Mouse (Mus musculus) intestine, postnatal 0 days (tissue): Measurements from ENCODE around the gene Polr3g. TPM values are rescaled to one million over a fixed set of nuclear protein-coding genes. Genes with fewer than 3 reads are reported as not detected.
"Not testable (repeated sequence)": the region's sequence is repeated elsewhere in the genome, so short reads cannot be mapped to it uniquely, and the experiment has no call there.

ENCODE experiments used
- ATAC-seq: fragments of 200-750 bp; cut with Nextera tagmentation; 2 replicates; pipeline ENCODE4 v1.8.0; 2017; ENCODE audit warnings: mild to moderate bottlenecking, moderate TSS enrichment, moderate library complexity
- H3K27ac ChIP-seq: fragments of 300-500 bp; sonication (generic); 2 replicates; pipeline ENCODE4 v1.5.1; 2014; ENCODE audit warnings: mild to moderate bottlenecking, low read depth, low read length, moderate library complexity
- H3K27me3 ChIP-seq: fragments of 300-500 bp; sonication (generic); replicated peaks from 2 replicates; pipeline ENCODE4 v1.6.1; 2014; ENCODE audit warnings: low read length, mixed read lengths; ENCODE audit not compliant: control insufficient read depth, insufficient read depth
- H3K36me3 ChIP-seq: fragments of 300-500 bp; sonication (generic); 2 replicates; pipeline ENCODE4 v1.6.1; 2014; ENCODE audit warnings: mild to moderate bottlenecking, moderate library complexity; ENCODE audit not compliant: control insufficient read depth, insufficient read depth
- H3K4me1 ChIP-seq: fragments of 300-500 bp; sonication (generic); replicated peaks from 2 replicates; pipeline ENCODE4 v1.6.1; 2014; ENCODE audit warnings: antibody characterized with exemption, low read length, mixed read lengths; ENCODE audit not compliant: control insufficient read depth, insufficient read depth
- H3K4me2 ChIP-seq: fragments of 300-500 bp; sonication (generic); replicated peaks from 2 replicates; pipeline ENCODE4 v1.6.1; 2014; ENCODE audit warnings: low read depth, mild to moderate bottlenecking, moderate library complexity
- H3K4me3 ChIP-seq: fragments of 300-500 bp; sonication (generic); 2 replicates; pipeline ENCODE4 v1.5.1; 2014; ENCODE audit warnings: low read depth, low read length
- H3K9ac ChIP-seq: fragments of 300-500 bp; sonication (generic); 2 replicates; pipeline ENCODE4 v1.6.1; 2014; ENCODE audit warnings: mild to moderate bottlenecking, low read depth, low read length
- H3K9me3 ChIP-seq: fragments of 300-500 bp; sonication (generic); 2 replicates; pipeline ENCODE4 v1.6.1; 2016; ENCODE audit warnings: mixed run types; ENCODE audit not compliant: control insufficient read depth
- CTCF ChIP-seq: sonication (generic); IDR thresholded peaks from 2 replicates; pipeline ENCODE4 v1.5.1; 2016; ENCODE audit warnings: low read depth, mild to moderate bottlenecking, control low read depth, antibody characterized with exemption, moderate library complexity
- WGBS: fragments of 180-500 bp; shearing (Covaris S2); extraction: QIAGEN DNeasy Blood & Tissue Kit; methylation state at CpG from one replicate; pipeline ENCODE4 v1.1.7; 2014; 5-methylcytosine and 5-hydroxymethylcytosine counted together
- polyA plus RNA-seq: library from polyadenylated mRNA; unstranded; fragments of >200 nt; fragmentation: Nextera tagmentation; extraction: Ambion mirVana; gene quantifications from 2 replicates; pipeline ENCODE4 v1.2.1, GENCODE M21; 2015

Gene Polr3g
- polyA plus RNA-seq, 1 experiment from 2014 or later, result 6.2 TPM

DNA sequence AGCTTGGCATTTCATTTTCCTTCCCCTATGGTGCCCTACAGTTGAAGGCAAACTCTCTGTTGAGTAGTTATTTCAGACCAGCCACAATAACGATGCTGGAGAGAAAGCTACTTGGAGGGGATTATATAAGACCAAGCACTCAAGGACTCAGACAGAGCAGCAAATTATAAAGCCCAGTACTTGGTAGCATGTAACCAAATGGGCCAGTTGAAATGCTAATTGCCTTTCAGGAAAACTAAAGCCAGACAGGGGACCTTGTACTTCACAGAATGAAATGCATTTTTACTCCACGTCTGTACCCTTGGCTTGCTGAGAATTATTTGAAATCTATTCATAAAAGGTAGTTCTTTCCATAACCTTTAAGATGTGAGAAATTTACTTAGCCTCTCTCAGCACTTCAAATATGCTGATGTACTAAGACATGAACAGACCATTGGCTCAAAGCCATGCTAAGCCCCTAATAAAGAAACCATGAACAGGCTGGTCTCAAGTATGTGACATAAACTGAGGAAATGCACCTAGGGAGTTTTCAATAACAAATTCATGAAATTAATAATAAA lies 82.1 kb downstream of the Polr3g start:
- 62% methylated on average over 2 of the region's 2 CpGs for WGBS
- no peak for TF ChIP-seq CTCF
- H3K4me1 ChIP-seq, result no peaks in the 10 kb centered on the region
- no peak overlapping the region for H3K9ac ChIP-seq
- no peak overlapping the region for H3K4me3 ChIP-seq
- peaks cover 7% of the 10 kb centered on the region for H3K27me3 ChIP-seq
- ATAC-seq, result no peak
- no peak overlapping the region for H3K27ac ChIP-seq
- no peaks in the 10 kb centered on the region for H3K36me3 ChIP-seq
- no peak overlapping the region for H3K4me2 ChIP-seq
- H3K9me3 ChIP-seq, result no peaks in the 10 kb centered on the region

DNA sequence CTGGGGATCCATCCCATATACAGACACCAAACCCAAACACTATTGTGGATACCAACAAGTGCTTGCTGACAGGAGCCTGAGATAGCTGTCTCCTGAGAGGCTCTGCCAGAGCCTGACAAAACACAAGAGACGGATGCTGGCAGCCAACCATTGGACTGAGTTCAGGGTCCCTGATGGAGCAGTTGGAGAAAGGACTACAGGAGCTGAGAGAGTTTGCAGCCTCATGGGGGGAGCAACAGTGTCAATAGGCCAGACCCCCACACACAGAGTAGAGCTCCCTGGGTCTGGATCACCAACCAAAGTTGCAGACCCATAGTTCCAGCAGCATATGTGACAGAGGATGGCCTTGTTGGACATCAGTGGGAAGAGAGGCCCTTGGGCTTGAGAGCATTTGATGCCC lies 83.0 kb downstream of the Polr3g start:
- H3K4me3 ChIP-seq, H3K4me2 ChIP-seq, ATAC-seq, H3K9me3 ChIP-seq, H3K4me1 ChIP-seq, H3K27me3 ChIP-seq, H3K9ac ChIP-seq, H3K27ac ChIP-seq, H3K36me3 ChIP-seq: not testable (repeated sequence)
- WGBS, result 77% methylated on average over 1 of the region's 1 CpGs

Other genes starting within 250 kb of the Polr3g start
- gene Adgrv1, start 77.9 kb downstream of the Polr3g start, polyA plus RNA-seq, result 0.86 and 0.90 TPM in 2 replicates
- 32.4 and 32.7 TPM in 2 replicates for gene Lysmd3, start 53.4 kb downstream of the Polr3g start, polyA plus RNA-seq
- gene Mblac2, start 328 bp upstream of the Polr3g start, polyA plus RNA-seq, result 3.7 and 4.6 TPM in 2 replicates
- 130 and 136 TPM in 2 replicates for gene Cetn3, start 72.1 kb upstream of the Polr3g start, polyA plus RNA-seq